Mouse (Mus musculus) liver, embryonic 11.5 days (tissue): ENCODE results near the gene Ap2a1. TPM values are rescaled to one million over a fixed set of nuclear protein-coding genes. Genes with fewer than 3 reads are reported as not detected.
A peak's percentile ranks its signal among the peaks of the same experiment; 100 is the strongest.

ENCODE experiments used
- ATAC-seq: fragments of 200-750 bp; cut with Nextera tagmentation; replicated peaks from 2 replicates; pipeline ENCODE4 v1.8.0; 2017; ENCODE audit warnings: moderate number of reproducible peaks, mild to moderate bottlenecking, moderate TSS enrichment, moderate library complexity; ENCODE audit not compliant: low FRiP score
- DNase-seq: peaks from one replicate; pipeline ENCODE4 v3.0.0-alpha.2; 2017; ENCODE audit warnings: low spot score
- H3K27ac ChIP-seq: fragments of 300-500 bp; sonication (generic); 2 replicates; pipeline ENCODE4 v1.5.1; 2014; ENCODE audit warnings: mild to moderate bottlenecking, low read depth, low read length, control low read depth
- H3K27me3 ChIP-seq: fragments of 300-500 bp; sonication (generic); replicated peaks from 2 replicates; pipeline ENCODE4 v1.6.1; 2014; ENCODE audit warnings: low read length, mixed read lengths; ENCODE audit not compliant: control insufficient read depth, insufficient read depth
- H3K36me3 ChIP-seq: fragments of 300-500 bp; sonication (generic); 2 replicates; pipeline ENCODE4 v1.6.1; 2014; ENCODE audit warnings: mild to moderate bottlenecking, low read length, moderate library complexity, mixed read lengths; ENCODE audit not compliant: control insufficient read depth, insufficient read depth
- H3K4me1 ChIP-seq: fragments of 300-500 bp; sonication (generic); replicated peaks from 2 replicates; pipeline ENCODE4 v1.6.1; 2014; ENCODE audit warnings: low read length, mixed read lengths; ENCODE audit not compliant: control insufficient read depth, insufficient read depth
- H3K4me2 ChIP-seq: fragments of 300-500 bp; sonication (generic); 2 replicates; pipeline ENCODE4 v1.6.1; 2014; ENCODE audit warnings: mild to moderate bottlenecking, control low read depth, moderate library complexity
- H3K4me3 ChIP-seq: fragments of 300-500 bp; sonication (generic); 2 replicates; pipeline ENCODE4 v1.5.1; 2014; ENCODE audit warnings: low read depth, low read length, control low read depth
- H3K9ac ChIP-seq: fragments of 300-500 bp; sonication (generic); 2 replicates; pipeline ENCODE4 v1.6.1; 2014; ENCODE audit warnings: low read depth, low read length, control low read depth
- H3K9me3 ChIP-seq: fragments of 300-500 bp; sonication (generic); 2 replicates; pipeline ENCODE4 v1.6.1; 2016; ENCODE audit warnings: low read length, inconsistent platforms, mixed read lengths; ENCODE audit not compliant: control insufficient read depth
- WGBS: fragments of 180-500 bp; shearing (Covaris S2); extraction: QIAGEN DNeasy Blood & Tissue Kit; methylation state at CpG from one replicate; pipeline ENCODE4 v1.1.7; 2014; 5-methylcytosine and 5-hydroxymethylcytosine counted together
- polyA plus RNA-seq: library from polyadenylated mRNA; unstranded; fragments of >200 nt; fragmentation: Nextera tagmentation; extraction: Ambion mirVana; gene quantifications from 2 replicates; pipeline ENCODE4 v1.2.1, GENCODE M21; 2014

Ap2a1 gene
- polyA plus RNA-seq, 1 experiment from 2014 or later, result 100 TPM

DNA sequence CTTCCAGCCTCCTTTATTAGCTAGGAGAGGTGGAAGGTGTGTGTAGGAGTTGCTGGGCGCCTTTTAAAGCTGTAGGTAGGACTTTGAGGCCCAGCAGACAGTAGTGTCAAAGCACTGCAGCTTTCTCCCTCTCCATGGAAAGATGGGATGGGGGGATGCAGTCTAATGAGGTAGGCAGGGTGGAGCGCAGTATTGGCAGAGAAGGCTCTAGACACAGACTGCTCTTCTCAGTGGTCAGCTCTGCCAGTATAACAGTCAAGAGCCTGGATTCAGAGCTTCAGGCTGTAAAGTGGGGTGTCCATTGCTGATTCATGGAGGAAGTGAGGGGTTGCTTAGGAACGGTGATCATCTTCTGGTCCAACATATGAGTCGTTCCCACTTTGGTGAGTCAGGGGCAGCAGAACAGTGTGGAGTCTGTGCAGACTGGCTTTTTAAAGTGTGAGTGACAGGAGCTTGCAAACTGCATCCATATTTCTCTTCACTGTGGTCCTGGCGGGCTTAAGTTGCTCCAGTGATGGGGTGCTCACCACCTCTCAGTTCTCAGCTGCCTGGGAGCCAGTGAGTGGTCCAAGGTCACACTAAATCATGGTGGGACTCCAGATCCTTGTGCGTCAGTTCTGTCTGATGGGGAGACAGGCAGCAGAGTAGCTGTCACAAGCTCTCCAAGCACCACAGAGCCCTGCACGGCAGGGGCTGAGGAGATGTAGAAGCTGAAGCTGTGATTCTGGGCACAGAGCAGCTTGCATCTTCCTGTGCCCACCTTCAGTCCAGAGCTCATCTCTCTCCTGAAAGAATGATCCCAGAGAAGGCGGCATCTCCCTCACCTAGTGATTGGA lies 78.3 kb downstream of the Ap2a1 start:
- WGBS, result 66% methylated on average over 8 of the region's 8 CpGs
- H3K4me1 ChIP-seq, result peaks cover 39% of the 10 kb centered on the region
- no peak for ATAC-seq

More for the DNA sequence above, 78.3 kb downstream of the Ap2a1 start:
- Histone ChIP-seq H3K9me3 (no peaks in the 10 kb centered on the region), H3K4me2 (peak overlapping the region; percentile 87), H3K4me3 (peak overlapping the region; percentile 89), H3K27ac (peak overlapping the region; percentile 95), H3K27me3 (no peaks in the 10 kb centered on the region), H3K36me3 (peaks cover 17% of the 10 kb centered on the region; the same call in 1 of the 2 replicates), H3K9ac (peak overlapping the region; percentile 96)
- no peak for DNase-seq

Other genes with a start within 250 kb of the Ap2a1 start
- not detected in 2 replicates for gene Izumo2, start 220.8 kb downstream of the Ap2a1 start, polyA plus RNA-seq
- gene Vrk3, start 181.1 kb downstream of the Ap2a1 start, polyA plus RNA-seq, result 36.4 and 39.2 TPM in 2 replicates
- 2.7 TPM in 2 replicates for gene Zfp473, start 178.4 kb downstream of the Ap2a1 start, polyA plus RNA-seq
- 85.7 and 91.4 TPM in 2 replicates for gene Nup62, start 113.4 kb downstream of the Ap2a1 start, polyA plus RNA-seq
- 1.3 and 2.9 TPM in 2 replicates for gene Il4i1, start 113.1 kb downstream of the Ap2a1 start, polyA plus RNA-seq
- 3.9 and 4.2 TPM in 2 replicates for gene Atf5, start 112.8 kb downstream of the Ap2a1 start, polyA plus RNA-seq
- 46.5 and 53.9 TPM in 2 replicates for gene Akt1s1, start 80.5 kb downstream of the Ap2a1 start, polyA plus RNA-seq
- 50.5 and 53.3 TPM in 2 replicates for gene Tbc1d17, start 80.4 kb downstream of the Ap2a1 start, polyA plus RNA-seq
- 30.9 and 32.5 TPM in 2 replicates for gene Pnkp, start 72.4 kb downstream of the Ap2a1 start, polyA plus RNA-seq
- gene Ptov1, start 59.7 kb downstream of the Ap2a1 start, polyA plus RNA-seq, result 162 and 164 TPM in 2 replicates
- gene Med25, start 36.8 kb downstream of the Ap2a1 start, polyA plus RNA-seq, result 66.8 and 72.5 TPM in 2 replicates
- gene Fuz, start 33.4 kb downstream of the Ap2a1 start, polyA plus RNA-seq, result 15.5 and 17.6 TPM in 2 replicates
- 0.10 TPM in 1 of 2 replicates, not detected in the other for gene Tsks, start 13.7 kb upstream of the Ap2a1 start, polyA plus RNA-seq
- 8.2 and 8.5 TPM in 2 replicates for gene Cpt1c, start 45.4 kb upstream of the Ap2a1 start, polyA plus RNA-seq
- gene Prmt1, start 57.1 kb upstream of the Ap2a1 start, polyA plus RNA-seq, result 175 and 186 TPM in 2 replicates
- 76.2 and 88.4 TPM in 2 replicates for gene Irf3, start 68.2 kb upstream of the Ap2a1 start, polyA plus RNA-seq
- 39.6 and 41.1 TPM in 2 replicates for gene Bcl2l12, start 69.2 kb upstream of the Ap2a1 start, polyA plus RNA-seq
- gene Scaf1, start 86.9 kb upstream of the Ap2a1 start, polyA plus RNA-seq, result 37.5 and 40.1 TPM in 2 replicates
- gene Rras, start 88.5 kb upstream of the Ap2a1 start, polyA plus RNA-seq, result 19.3 and 21.6 TPM in 2 replicates
- 7.3 and 8.7 TPM in 2 replicates for gene Prr12, start 123.4 kb upstream of the Ap2a1 start, polyA plus RNA-seq
- gene Nosip, start 132.9 kb upstream of the Ap2a1 start, polyA plus RNA-seq, result 60.9 and 63.0 TPM in 2 replicates
- gene Prrg2, start 133.2 kb upstream of the Ap2a1 start, polyA plus RNA-seq, result 12.0 and 12.4 TPM in 2 replicates
- gene Rcn3, start 162.7 kb upstream of the Ap2a1 start, polyA plus RNA-seq, result 146 and 163 TPM in 2 replicates
- gene Fcgrt, start 174.4 kb upstream of the Ap2a1 start, polyA plus RNA-seq, result 33.2 and 33.8 TPM in 2 replicates
- gene Rps11, start 194.9 kb upstream of the Ap2a1 start, polyA plus RNA-seq, result 2,085 and 2,209 TPM in 2 replicates
- gene Rpl13a, start 199.3 kb upstream of the Ap2a1 start, polyA plus RNA-seq, result 1,710 and 1,879 TPM in 2 replicates
- 0.41 and 1.1 TPM in 2 replicates for gene Gm45713, start 206.7 kb upstream of the Ap2a1 start, polyA plus RNA-seq
- 9.7 and 10.5 TPM in 2 replicates for gene Flt3l, start 206.9 kb upstream of the Ap2a1 start, polyA plus RNA-seq
- gene Pih1d1, start 224.8 kb upstream of the Ap2a1 start, polyA plus RNA-seq, result 86.2 and 87.7 TPM in 2 replicates
- gene Aldh16a1, start 225.1 kb upstream of the Ap2a1 start, polyA plus RNA-seq, result 56.0 and 60.6 TPM in 2 replicates
- gene Slc17a7, start 234.5 kb upstream of the Ap2a1 start, polyA plus RNA-seq, result 0.57 and 0.74 TPM in 2 replicates